Mouse (Mus musculus) liver, embryonic 11.5 days (tissue): Measurements from ENCODE around the gene Zmat3. TPM values are rescaled to one million over a fixed set of nuclear protein-coding genes. Genes with fewer than 3 reads are reported as not detected.
A peak's percentile ranks its signal among the peaks of the same experiment; 100 is the strongest.

Experiments used
- ATAC-seq: fragments of 200-750 bp; cut with Nextera tagmentation; replicated peaks from 2 replicates; pipeline ENCODE4 v1.8.0; 2017; ENCODE audit warnings: moderate number of reproducible peaks, mild to moderate bottlenecking, moderate TSS enrichment, moderate library complexity; ENCODE audit not compliant: low FRiP score
- DNase-seq: peaks from one replicate; pipeline ENCODE4 v3.0.0-alpha.2; 2017; ENCODE audit warnings: low spot score
- H3K27ac ChIP-seq: fragments of 300-500 bp; sonication (generic); 2 replicates; pipeline ENCODE4 v1.5.1; 2014; ENCODE audit warnings: mild to moderate bottlenecking, low read depth, low read length, control low read depth
- H3K27me3 ChIP-seq: fragments of 300-500 bp; sonication (generic); replicated peaks from 2 replicates; pipeline ENCODE4 v1.6.1; 2014; ENCODE audit warnings: low read length, mixed read lengths; ENCODE audit not compliant: control insufficient read depth, insufficient read depth
- H3K36me3 ChIP-seq: fragments of 300-500 bp; sonication (generic); 2 replicates; pipeline ENCODE4 v1.6.1; 2014; ENCODE audit warnings: mild to moderate bottlenecking, low read length, moderate library complexity, mixed read lengths; ENCODE audit not compliant: control insufficient read depth, insufficient read depth
- H3K4me1 ChIP-seq: fragments of 300-500 bp; sonication (generic); replicated peaks from 2 replicates; pipeline ENCODE4 v1.6.1; 2014; ENCODE audit warnings: low read length, mixed read lengths; ENCODE audit not compliant: control insufficient read depth, insufficient read depth
- H3K4me2 ChIP-seq: fragments of 300-500 bp; sonication (generic); 2 replicates; pipeline ENCODE4 v1.6.1; 2014; ENCODE audit warnings: mild to moderate bottlenecking, control low read depth, moderate library complexity
- H3K4me3 ChIP-seq: fragments of 300-500 bp; sonication (generic); 2 replicates; pipeline ENCODE4 v1.5.1; 2014; ENCODE audit warnings: low read depth, low read length, control low read depth
- H3K9ac ChIP-seq: fragments of 300-500 bp; sonication (generic); 2 replicates; pipeline ENCODE4 v1.6.1; 2014; ENCODE audit warnings: low read depth, low read length, control low read depth
- H3K9me3 ChIP-seq: fragments of 300-500 bp; sonication (generic); 2 replicates; pipeline ENCODE4 v1.6.1; 2016; ENCODE audit warnings: low read length, inconsistent platforms, mixed read lengths; ENCODE audit not compliant: control insufficient read depth
- WGBS: fragments of 180-500 bp; shearing (Covaris S2); extraction: QIAGEN DNeasy Blood & Tissue Kit; methylation state at CpG from one replicate; pipeline ENCODE4 v1.1.7; 2014; 5-methylcytosine and 5-hydroxymethylcytosine counted together
- polyA plus RNA-seq: library from polyadenylated mRNA; unstranded; fragments of >200 nt; fragmentation: Nextera tagmentation; extraction: Ambion mirVana; gene quantifications from 2 replicates; pipeline ENCODE4 v1.2.1, GENCODE M21; 2014

Gene Zmat3
- polyA plus RNA-seq, 1 experiment from 2014 or later, result 2.8 TPM

- ATAC-seq, result no peak
- Histone ChIP-seq H3K9me3 (no peaks in the 10 kb centered on the region), H3K27ac (no peak overlapping the region), H3K4me1 (no peaks in the 10 kb centered on the region), H3K9ac (no peak overlapping the region), H3K4me2 (no peak overlapping the region), H3K36me3 (no peaks in the 10 kb centered on the region), H3K4me3 (no peak overlapping the region), H3K27me3 (no peaks in the 10 kb centered on the region)
- DNase-seq, result no peak
- 89% methylated on average over 11 of the region's 11 CpGs for WGBS
These were observed 30.9 kb downstream of the Zmat3 start for GRCm38 (mm10) chr3:32334901-32335300.

GRCm38 (mm10) chr3:32333456-32334086 lies 32.2 kb downstream of the Zmat3 start:
- no peaks in the 10 kb centered on the region for H3K36me3 ChIP-seq
- no peak overlapping the region for H3K27ac ChIP-seq
- DNase-seq (peak; percentile 54), ATAC-seq (no peak; the same call in 1 of the 2 replicates)
- H3K4me2 ChIP-seq, result no peak overlapping the region
- WGBS, result 34% methylated on average over 7 of the region's 7 CpGs
- no peak overlapping the region for H3K4me3 ChIP-seq
- no peak overlapping the region for H3K9ac ChIP-seq
- no peaks in the 10 kb centered on the region for H3K4me1 ChIP-seq
- no peaks in the 10 kb centered on the region for H3K9me3 ChIP-seq
- no peaks in the 10 kb centered on the region for H3K27me3 ChIP-seq

DNA sequence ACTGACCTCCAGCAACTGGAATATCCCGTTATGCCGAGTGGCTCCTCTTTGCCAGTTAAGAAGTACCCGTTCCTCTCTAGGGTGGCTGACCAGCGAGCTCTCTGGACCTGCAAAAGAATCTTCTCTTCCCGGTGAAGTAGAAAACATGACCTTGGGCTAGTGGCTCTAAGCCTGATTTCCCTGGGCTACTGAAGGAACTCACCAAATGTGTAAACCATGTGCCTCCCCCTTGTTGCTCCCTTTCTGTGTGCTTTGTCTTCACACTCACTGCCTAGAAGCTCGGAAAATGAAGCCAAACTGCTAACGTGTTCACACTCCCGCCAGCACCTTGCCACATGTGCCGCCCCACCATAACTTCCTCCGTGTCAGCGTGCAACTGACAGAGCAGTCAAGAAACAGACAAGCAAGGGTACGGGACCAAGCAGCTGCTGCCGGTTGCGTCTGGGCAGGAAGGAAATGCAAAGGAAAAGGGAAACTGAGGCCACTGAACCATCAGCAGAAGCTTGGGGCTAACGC lies 47.9 kb downstream of the Zmat3 start:
- no peaks in the 10 kb centered on the region for H3K27me3 ChIP-seq
- H3K9me3 ChIP-seq, result no peaks in the 10 kb centered on the region
- 45% methylated on average over 15 of the region's 15 CpGs for WGBS
- no peak overlapping the region for H3K4me3 ChIP-seq
- H3K27ac ChIP-seq, result no peak overlapping the region
- no peak overlapping the region for H3K9ac ChIP-seq
- H3K36me3 ChIP-seq, result no peaks in the 10 kb centered on the region
- no peak overlapping the region for H3K4me2 ChIP-seq
- ATAC-seq (no peak), DNase-seq (no peak)
- H3K4me1 ChIP-seq, result no peaks in the 10 kb centered on the region

DNA sequence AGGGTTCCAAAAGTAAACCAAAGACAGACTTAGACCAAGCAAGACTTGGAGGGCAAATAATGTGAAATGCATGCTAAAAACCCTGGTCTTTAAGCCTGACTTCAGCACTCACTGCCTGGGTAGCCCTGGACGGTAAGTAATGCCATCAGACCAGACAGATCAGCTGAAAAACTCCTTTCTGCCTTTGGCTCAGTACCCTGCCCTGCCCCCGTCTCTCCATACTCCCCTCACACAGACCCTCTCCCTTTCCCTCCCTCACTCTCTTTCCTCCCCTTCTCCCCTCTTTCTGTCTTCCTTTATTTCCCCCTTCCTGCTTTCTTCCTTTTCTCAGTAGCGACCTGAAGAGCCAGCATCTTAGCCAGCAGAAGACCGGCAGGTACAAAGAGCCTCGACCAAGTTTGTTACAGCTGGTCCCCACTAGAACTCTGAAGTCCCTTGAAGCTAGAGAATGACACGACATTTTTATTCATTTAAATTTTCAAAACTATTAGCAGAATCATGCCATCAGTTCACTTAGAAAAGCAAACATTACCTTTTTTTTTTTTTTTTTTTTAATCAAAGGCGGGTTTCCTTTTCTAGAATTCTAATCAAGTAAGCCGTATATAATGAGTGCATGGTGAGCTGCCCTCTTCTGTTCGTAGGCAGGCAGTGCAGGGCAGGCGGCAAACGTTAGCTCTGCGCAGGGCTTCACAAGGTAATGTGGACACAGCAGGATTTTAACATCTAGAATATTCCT lies 48.5 kb downstream of the Zmat3 start:
- WGBS, result 28% methylated on average over 12 of the region's 12 CpGs
- Histone ChIP-seq H3K36me3 (no peaks in the 10 kb centered on the region), H3K4me3 (no peak overlapping the region), H3K4me2 (no peak overlapping the region), H3K4me1 (no peaks in the 10 kb centered on the region), H3K27me3 (no peaks in the 10 kb centered on the region), H3K9ac (no peak overlapping the region), H3K27ac (no peak overlapping the region), H3K9me3 (no peaks in the 10 kb centered on the region)
- DNase-seq (no peak), ATAC-seq (no peak)

- H3K9ac ChIP-seq, result no peak overlapping the region
- no peaks in the 10 kb centered on the region for H3K27me3 ChIP-seq
- WGBS, result 83% methylated on average over 4 of the region's 4 CpGs
- no peak for DNase-seq
- H3K36me3 ChIP-seq, result no peaks in the 10 kb centered on the region
- no peak for ATAC-seq
- no peaks in the 10 kb centered on the region for H3K9me3 ChIP-seq
- no peak overlapping the region for H3K4me3 ChIP-seq
- no peak overlapping the region for H3K27ac ChIP-seq
- no peak overlapping the region for H3K4me2 ChIP-seq
- no peaks in the 10 kb centered on the region for H3K4me1 ChIP-seq
These were observed 51.1 kb downstream of the Zmat3 start for GRCm38 (mm10) chr3:32314746-32315145.

DNA sequence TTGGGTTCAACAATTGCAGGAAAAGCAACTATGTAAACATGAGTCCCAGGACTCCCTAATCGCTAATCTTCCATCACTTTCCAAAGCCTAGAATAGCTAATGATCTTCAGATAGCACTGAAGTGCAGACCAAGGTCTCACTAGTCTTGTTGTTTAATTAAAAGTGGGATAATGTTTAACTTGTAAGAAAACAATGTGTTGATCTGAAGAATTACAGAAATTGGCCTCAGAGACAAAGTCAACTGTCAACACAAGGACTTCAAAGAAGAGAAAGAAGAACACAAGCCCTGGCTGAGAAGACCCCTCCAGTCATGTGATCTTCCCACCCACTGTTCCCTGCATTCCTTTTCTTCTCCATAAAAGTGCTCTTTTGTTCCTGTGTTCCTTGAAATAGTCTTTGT lies 61.6 kb downstream of the Zmat3 start:
- no peaks in the 10 kb centered on the region for H3K4me1 ChIP-seq
- ATAC-seq (no peak), DNase-seq (no peak)
- H3K4me3 ChIP-seq, result no peak overlapping the region
- no peak overlapping the region for H3K9ac ChIP-seq
- H3K4me2 ChIP-seq, result no peak overlapping the region
- H3K36me3 ChIP-seq, result no peaks in the 10 kb centered on the region
- H3K27ac ChIP-seq, result no peak overlapping the region
- no peaks in the 10 kb centered on the region for H3K9me3 ChIP-seq
- WGBS, result 54% methylated on average over 1 of the region's 1 CpGs
- no peaks in the 10 kb centered on the region for H3K27me3 ChIP-seq

DNA sequence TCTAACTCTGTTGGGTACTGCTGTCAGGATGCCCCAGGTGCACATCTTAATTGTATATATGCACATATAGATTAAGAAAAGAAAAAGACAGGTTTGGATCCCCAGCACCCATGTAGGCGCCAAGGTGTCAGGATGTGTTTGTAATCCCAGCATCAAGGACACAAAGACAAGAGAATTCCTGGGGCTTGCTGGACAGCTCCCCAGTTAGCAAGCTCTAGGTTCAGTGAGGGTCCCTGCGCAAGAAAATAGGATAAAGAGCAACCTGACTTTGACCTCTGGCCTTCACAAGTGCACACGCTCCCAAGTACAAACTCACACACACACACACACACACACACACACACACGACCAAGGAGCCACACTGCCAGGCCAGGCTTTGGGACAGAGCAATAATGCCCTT lies 73.8 kb downstream of the Zmat3 start:
- no peak overlapping the region for H3K4me3 ChIP-seq
- DNase-seq (no peak), ATAC-seq (no peak)
- no peaks in the 10 kb centered on the region for H3K36me3 ChIP-seq
- 41% methylated on average over 4 of the region's 4 CpGs for WGBS
- no peak overlapping the region for H3K4me2 ChIP-seq
- no peak overlapping the region for H3K9ac ChIP-seq
- H3K4me1 ChIP-seq, result no peaks in the 10 kb centered on the region
- H3K27me3 ChIP-seq, result no peaks in the 10 kb centered on the region
- no peak overlapping the region for H3K27ac ChIP-seq
- H3K9me3 ChIP-seq, result no peaks in the 10 kb centered on the region
